Mouse (Mus musculus) midbrain, embryonic 16.5 days (tissue): ENCODE results near the gene Cldnd2. TPM values are rescaled to one million over a fixed set of nuclear protein-coding genes. Genes with fewer than 3 reads are reported as not detected.

Experiments
- ATAC-seq: fragments of 200-750 bp; cut with Nextera tagmentation; 2 replicates; pipeline ENCODE4 v1.8.0; 2017; ENCODE audit warnings: moderate TSS enrichment
- H3K27ac ChIP-seq: fragments of 300-500 bp; sonication (generic); 2 replicates; pipeline ENCODE4 v1.5.1; 2014; ENCODE audit warnings: mild to moderate bottlenecking, low read length, mixed read lengths
- H3K27me3 ChIP-seq: fragments of 300-500 bp; sonication (generic); 2 replicates; pipeline ENCODE4 v1.6.1; 2014; ENCODE audit warnings: low read depth, low read length, mixed read lengths; ENCODE audit not compliant: control insufficient read depth, insufficient read depth
- H3K36me3 ChIP-seq: fragments of 300-500 bp; sonication (generic); 2 replicates; pipeline ENCODE4 v1.6.1; 2014; ENCODE audit warnings: mild to moderate bottlenecking, low read length, moderate library complexity, mixed read lengths; ENCODE audit not compliant: control insufficient read depth, insufficient read depth
- H3K4me1 ChIP-seq: fragments of 300-500 bp; sonication (generic); 2 replicates; pipeline ENCODE4 v1.6.1; 2014; ENCODE audit warnings: mild to moderate bottlenecking, low read length, mixed read lengths; ENCODE audit not compliant: control insufficient read depth, insufficient read depth
- H3K4me2 ChIP-seq: fragments of 300-500 bp; sonication (generic); 2 replicates; pipeline ENCODE4 v1.6.1; 2014; ENCODE audit warnings: mild to moderate bottlenecking, low read length, mixed read lengths
- H3K4me3 ChIP-seq: fragments of 300-500 bp; sonication (generic); 2 replicates; pipeline ENCODE4 v1.5.1; 2014; ENCODE audit warnings: low read depth, mild to moderate bottlenecking, low read length, moderate library complexity, mixed read lengths
- H3K9ac ChIP-seq: fragments of 300-500 bp; sonication (generic); 2 replicates; pipeline ENCODE4 v1.6.1; 2014; ENCODE audit warnings: low read depth, low read length, mixed read lengths
- H3K9me3 ChIP-seq: fragments of 300-500 bp; sonication (generic); replicated peaks from 2 replicates; pipeline ENCODE4 v1.6.1; 2014; ENCODE audit warnings: mild to moderate bottlenecking, low read length, mixed read lengths; ENCODE audit not compliant: control insufficient read depth, poor library complexity, severe bottlenecking
- WGBS: fragments of 180-500 bp; shearing (Covaris S2); extraction: QIAGEN DNeasy Blood & Tissue Kit; methylation state at CpG from one replicate; pipeline ENCODE4 v1.1.7; 2014; 5-methylcytosine and 5-hydroxymethylcytosine counted together
- polyA plus RNA-seq: library from polyadenylated mRNA; unstranded; fragments of >200 nt; fragmentation: Nextera tagmentation; extraction: Ambion mirVana; gene quantifications from 2 replicates; pipeline ENCODE4 v1.2.1, GENCODE M21; 2015

Gene Cldnd2
- polyA plus RNA-seq, 1 experiment from 2014 or later = not detected

DNA sequence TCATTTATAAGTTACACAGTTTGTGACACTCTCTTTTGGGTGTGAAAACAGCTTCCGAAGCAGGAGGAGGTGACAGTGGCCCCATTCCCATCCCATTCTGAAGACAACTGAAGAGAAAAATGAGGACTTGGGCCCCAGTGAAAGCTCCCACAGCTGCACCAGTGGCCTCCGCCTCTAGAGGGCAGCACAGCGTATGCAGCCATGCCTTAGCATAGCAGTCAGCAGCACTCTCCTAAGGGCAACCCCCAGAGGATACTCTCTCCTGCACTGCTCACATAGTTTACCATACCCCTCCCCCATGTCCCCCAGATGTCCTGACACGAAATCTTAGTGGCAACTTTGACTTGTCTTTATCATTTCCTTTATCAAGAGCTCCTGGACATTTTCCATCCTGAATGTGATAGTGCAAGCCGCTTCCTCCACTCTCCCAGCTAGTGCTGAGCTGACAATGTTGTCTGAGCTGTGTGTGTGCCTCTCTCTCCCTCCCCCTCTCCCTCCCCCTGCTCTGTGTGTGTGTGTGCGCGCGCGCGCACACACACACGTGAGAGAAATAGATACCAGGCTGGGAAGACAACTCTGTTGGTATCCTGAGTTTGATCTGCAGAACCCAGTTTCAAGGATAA, 17.5 kb upstream of the Cldnd2 start:
- 7% methylated on average over 11 of the region's 11 CpGs for WGBS
- H3K4me3 ChIP-seq = no peak overlapping the region
- no peaks in the 10 kb centered on the region for H3K36me3 ChIP-seq
- peak; percentile 94 for ATAC-seq
- H3K4me1 ChIP-seq = no peaks in the 10 kb centered on the region
- no peaks in the 10 kb centered on the region for H3K27me3 ChIP-seq
- H3K9me3 ChIP-seq = no peaks in the 10 kb centered on the region
- peak overlapping the region; percentile 30 for H3K4me2 ChIP-seq
- H3K9ac ChIP-seq = no peak overlapping the region
- no peak overlapping the region for H3K27ac ChIP-seq

DNA sequence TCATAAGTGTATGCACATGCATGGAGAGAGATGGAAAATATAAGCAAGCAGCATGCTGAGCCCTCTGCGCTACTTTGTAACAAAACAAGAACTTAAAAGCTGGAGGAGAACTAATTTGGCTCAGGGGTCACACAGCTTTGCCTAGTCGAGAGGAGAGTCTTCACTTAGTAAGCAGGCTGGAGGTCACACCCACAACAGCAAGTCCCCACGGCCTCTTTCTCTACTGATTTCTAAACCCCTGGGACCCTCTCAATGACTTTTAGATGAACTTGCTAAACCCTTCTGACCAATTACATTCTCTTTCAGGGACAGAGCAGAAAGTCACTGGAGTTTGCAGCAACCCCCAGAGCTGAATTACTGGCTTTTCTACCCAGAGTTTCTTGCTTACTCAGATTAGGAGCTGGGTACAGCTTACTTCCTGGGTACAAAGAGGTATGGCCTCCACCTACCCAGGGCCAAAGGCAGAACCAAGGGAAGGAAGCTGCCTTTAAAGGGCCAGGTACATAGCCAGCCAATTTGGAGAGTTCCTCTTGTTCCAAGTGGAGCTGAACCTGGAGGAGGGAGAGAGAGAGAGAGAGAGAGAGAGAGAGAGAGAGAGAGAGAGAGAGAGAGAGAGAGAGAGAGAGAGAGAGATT, 16.5 kb upstream of the Cldnd2 start:
- no peaks in the 10 kb centered on the region for H3K4me1 ChIP-seq
- H3K27ac ChIP-seq = no peak overlapping the region
- no peak overlapping the region for H3K4me2 ChIP-seq
- no peak overlapping the region for H3K9ac ChIP-seq
- WGBS = 48% methylated on average over 3 of the region's 3 CpGs
- no peaks in the 10 kb centered on the region for H3K36me3 ChIP-seq
- no peaks in the 10 kb centered on the region for H3K9me3 ChIP-seq
- H3K4me3 ChIP-seq = no peak overlapping the region
- ATAC-seq = no peak
- H3K27me3 ChIP-seq = no peaks in the 10 kb centered on the region

DNA sequence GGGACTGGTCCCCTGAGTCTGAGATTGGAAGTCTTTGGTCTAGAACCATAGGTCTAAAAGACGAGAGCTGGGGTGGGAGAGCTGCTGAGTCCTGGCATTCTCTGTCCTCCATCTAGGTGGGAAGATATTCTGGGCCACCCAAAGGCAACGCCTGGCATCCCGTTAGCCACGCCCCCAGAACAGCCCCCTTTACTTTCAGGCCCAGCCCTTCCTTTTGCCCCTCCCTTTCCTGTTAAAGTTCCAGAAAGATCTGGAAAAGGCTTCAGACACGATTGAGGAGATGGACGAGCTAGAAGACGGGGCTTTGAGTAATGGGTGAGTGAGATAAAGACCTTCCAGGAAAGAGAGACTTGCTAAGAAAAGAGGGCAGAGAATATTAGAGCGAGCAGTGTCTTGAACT, 13.2 kb upstream of the Cldnd2 start, which contains the start of gene Lim2:
Gene Lim2 (plus strand): TSS at position 265 of the 400 bp plus-strand sequence.
- Histone ChIP-seq H3K9me3 (no peaks in the 10 kb centered on the region), H3K9ac (no peak within 1 kb of the TSS), H3K4me1 (no peaks in the 10 kb centered on the region), H3K36me3 (no peaks in the 10 kb centered on the region), H3K27ac (no peak within 1 kb of the TSS), H3K4me3 (no peak within 1 kb of the TSS), H3K4me2 (no peak within 1 kb of the TSS), H3K27me3 (no peaks in the 10 kb centered on the region)
- no peak for ATAC-seq
- WGBS = 95% methylated on average over 8 of the region's 8 CpGs

DNA sequence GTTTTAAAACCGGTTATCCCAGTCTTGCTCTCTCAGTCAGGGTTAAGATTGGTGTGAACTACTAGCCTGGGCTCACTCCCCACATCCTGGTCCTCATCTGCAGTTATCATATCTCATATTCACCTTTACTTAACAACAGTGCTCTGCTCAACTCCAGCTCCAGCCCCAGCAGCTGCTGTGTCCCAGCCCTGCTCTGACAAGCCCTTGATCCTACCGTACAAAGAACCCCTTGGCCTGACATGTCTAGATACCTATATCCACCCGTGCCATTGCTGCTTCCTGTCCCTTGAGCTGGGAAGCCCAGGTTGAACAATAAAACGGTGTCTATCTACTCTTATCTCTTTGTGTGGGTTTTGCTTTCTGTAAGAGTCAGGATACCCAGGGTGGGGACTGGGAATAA, 11.1 kb upstream of the Cldnd2 start:
- Histone ChIP-seq H3K36me3 (no peaks in the 10 kb centered on the region), H3K9me3 (no peaks in the 10 kb centered on the region), H3K27me3 (no peaks in the 10 kb centered on the region), H3K4me2 (no peak overlapping the region), H3K9ac (no peak overlapping the region), H3K4me3 (no peak overlapping the region), H3K4me1 (no peaks in the 10 kb centered on the region), H3K27ac (no peak overlapping the region)
- ATAC-seq = no peak
- WGBS = 54% methylated on average over 4 of the region's 4 CpGs

DNA sequence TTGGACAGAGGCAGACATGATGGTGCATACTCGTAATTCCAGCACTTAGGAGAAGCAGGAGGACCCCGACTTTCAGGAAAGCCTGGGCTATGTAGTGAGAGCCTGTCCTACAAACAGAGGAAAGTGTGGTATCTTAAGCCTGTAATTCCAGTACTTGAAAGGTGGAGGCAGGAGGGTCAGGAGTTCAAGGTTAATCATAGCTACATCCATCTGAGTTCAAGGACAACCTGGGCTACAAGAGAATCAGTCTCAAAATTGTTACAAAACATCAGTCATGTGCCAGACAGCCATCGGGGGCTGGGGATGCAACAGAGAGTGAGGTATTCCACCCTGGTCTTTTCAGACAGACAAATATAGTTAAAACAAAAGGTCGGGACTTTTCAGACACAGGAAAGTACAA, 7.7 kb upstream of the Cldnd2 start:
- Histone ChIP-seq H3K27ac (no peak overlapping the region), H3K4me2 (no peak overlapping the region), H3K36me3 (no peaks in the 10 kb centered on the region), H3K9ac (no peak overlapping the region), H3K4me3 (no peak overlapping the region), H3K9me3 (no peaks in the 10 kb centered on the region), H3K4me1 (no peaks in the 10 kb centered on the region), H3K27me3 (no peaks in the 10 kb centered on the region)
- WGBS = 76% methylated on average over 4 of the region's 4 CpGs
- no peak for ATAC-seq

DNA sequence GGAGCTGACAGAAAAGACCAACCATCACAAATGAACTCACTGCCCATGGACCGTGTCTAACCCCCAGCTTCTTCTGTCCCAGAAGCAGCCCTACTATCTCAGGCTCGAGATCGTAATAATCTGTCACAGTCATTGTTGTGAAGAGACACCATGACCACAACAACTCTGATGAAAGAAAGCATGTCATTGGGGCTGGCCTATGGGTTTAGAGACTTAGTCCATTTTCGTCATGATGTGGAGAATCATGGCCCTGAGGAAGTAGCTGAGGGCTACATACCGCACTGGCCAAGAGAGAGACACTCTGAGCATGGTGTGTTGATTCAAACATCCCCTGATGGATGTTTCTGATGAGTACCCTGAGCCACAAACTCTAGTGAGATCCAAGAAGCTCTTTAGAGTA, 5.9 kb upstream of the Cldnd2 start:
- no peak for ATAC-seq
- Histone ChIP-seq H3K9ac (no peak overlapping the region), H3K27me3 (no peaks in the 10 kb centered on the region), H3K9me3 (no peaks in the 10 kb centered on the region), H3K4me2 (no peak overlapping the region), H3K27ac (no peak overlapping the region), H3K4me3 (no peak overlapping the region), H3K36me3 (no peaks in the 10 kb centered on the region), H3K4me1 (no peaks in the 10 kb centered on the region)
- 82% methylated on average over 5 of the region's 5 CpGs for WGBS

DNA sequence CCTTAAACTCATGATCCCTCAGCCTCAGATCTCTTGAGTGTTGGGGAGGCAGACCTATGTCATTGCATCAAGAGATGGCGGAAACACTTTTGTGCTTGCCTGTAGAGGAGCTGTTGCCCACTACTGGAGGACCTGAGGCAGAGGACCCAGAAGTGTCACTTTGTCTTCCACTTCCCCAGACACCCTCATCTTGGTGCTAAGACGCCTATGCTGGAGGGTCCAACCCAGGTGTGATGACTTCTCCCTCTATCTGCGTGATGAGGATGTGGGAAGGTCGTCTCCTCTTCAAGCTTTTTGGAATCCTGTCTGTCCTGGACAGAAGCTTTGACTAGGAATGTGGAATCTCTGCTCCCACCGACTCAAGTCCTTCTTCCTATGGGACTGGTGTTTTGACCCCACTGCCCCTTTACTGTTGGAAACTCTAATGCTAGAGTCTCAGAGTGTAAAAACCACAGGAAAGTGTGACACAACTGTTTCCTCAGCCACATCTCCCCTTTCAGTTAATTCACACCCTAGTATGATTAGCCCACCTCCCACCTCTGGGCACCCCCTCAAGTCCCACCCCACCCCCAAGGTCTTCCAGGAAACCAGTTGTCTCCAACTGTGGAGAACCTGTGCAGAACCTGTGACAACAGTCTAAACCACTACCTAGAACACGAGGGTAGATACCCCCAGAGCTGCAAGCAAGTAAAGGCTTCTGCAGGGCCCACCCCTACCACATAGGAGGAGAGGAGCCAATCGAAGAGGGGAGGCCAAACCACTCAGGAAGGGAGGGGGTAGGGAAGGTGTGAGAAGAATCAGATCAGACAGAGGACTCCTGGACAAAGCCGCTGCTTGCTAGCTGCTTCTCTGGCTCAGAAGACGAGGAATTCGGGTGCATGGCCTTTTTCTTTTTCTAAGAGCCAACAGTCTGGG, 4.0 kb upstream of the Cldnd2 start, which contains the start of gene Nkg7:
Gene Nkg7 (plus strand): TSS at position 733 of the 915 bp plus-strand sequence.
- Histone ChIP-seq H3K27ac (no peak within 1 kb of the TSS), H3K9me3 (no peaks in the 10 kb centered on the region), H3K9ac (no peak within 1 kb of the TSS), H3K4me2 (no peak within 1 kb of the TSS), H3K27me3 (no peaks in the 10 kb centered on the region), H3K36me3 (no peaks in the 10 kb centered on the region), H3K4me3 (no peak within 1 kb of the TSS), H3K4me1 (no peaks in the 10 kb centered on the region)
- no peak for ATAC-seq
- WGBS = 85% methylated on average over 10 of the region's 10 CpGs

DNA sequence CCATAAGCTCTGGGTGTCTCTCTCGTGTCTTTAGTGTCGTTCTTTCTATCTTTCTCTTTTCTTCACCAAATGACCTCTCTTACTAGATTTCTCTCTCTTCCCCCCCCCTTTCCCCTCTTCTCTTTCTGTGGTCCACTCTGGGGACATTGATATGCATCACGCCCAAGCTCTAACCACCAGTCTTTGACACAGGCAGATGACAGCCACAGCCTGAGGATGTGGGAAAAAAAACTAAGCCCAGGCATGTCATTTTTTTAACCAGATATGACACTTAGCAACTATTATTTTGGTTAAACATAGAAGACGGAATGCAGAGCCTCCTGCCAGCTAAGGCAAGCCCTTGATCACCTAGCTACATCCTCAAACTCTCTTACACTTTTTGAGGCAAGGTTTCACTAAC, 2.0 kb upstream of the Cldnd2 start:
- H3K27me3 ChIP-seq = no peaks in the 10 kb centered on the region
- peaks cover 5% of the 10 kb centered on the region for H3K4me1 ChIP-seq
- H3K4me2 ChIP-seq = no peak overlapping the region
- no peaks in the 10 kb centered on the region for H3K36me3 ChIP-seq
- H3K9ac ChIP-seq = no peak overlapping the region
- ATAC-seq = no peak
- no peak overlapping the region for H3K4me3 ChIP-seq
- WGBS = 81% methylated on average over 4 of the region's 4 CpGs
- H3K9me3 ChIP-seq = no peaks in the 10 kb centered on the region
- H3K27ac ChIP-seq = no peak overlapping the region

DNA sequence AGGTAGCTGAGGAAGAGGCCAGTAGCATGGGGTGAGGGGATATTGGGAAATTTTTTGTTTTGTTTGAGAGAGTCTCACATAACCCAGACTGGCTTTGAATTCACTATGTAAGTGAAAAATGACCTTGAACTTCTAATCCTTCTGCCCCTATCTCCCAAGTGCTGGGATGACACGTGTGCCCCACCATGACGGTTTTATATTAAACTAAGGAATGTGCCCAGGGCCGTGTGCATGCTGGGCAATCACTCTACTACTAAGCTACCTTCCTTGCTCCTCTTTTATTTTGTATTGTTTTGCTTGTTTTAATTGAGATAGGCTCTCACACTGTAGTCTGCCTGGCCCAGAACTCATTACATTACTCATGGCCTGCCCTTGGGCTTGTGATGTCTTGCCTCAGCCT, 489 bp downstream of the Cldnd2 start:
- Histone ChIP-seq H3K9me3 (no peaks in the 10 kb centered on the region), H3K9ac (no peak overlapping the region), H3K4me3 (no peak overlapping the region), H3K27ac (no peak overlapping the region), H3K36me3 (no peaks in the 10 kb centered on the region), H3K27me3 (no peaks in the 10 kb centered on the region), H3K4me2 (no peak overlapping the region), H3K4me1 (peaks cover 16% of the 10 kb centered on the region)
- ATAC-seq = no peak
- WGBS = 86% methylated on average over 3 of the region's 3 CpGs
